Mouse (Mus musculus): ENCODE measurements around the gene Zscan4f. TPM values are rescaled to one million over a fixed set of nuclear protein-coding genes. Genes with fewer than 3 reads are reported as not detected.
"Not testable (repeated sequence)": the region's sequence is repeated elsewhere in the genome, so short reads cannot be mapped to it uniquely, and the experiment has no call there.

Gene Zscan4f
- not detected in 2 replicates for polyA plus RNA-seq (2015; fragmentation: Nextera tagmentation; extraction: Ambion mirVana)

DNA sequence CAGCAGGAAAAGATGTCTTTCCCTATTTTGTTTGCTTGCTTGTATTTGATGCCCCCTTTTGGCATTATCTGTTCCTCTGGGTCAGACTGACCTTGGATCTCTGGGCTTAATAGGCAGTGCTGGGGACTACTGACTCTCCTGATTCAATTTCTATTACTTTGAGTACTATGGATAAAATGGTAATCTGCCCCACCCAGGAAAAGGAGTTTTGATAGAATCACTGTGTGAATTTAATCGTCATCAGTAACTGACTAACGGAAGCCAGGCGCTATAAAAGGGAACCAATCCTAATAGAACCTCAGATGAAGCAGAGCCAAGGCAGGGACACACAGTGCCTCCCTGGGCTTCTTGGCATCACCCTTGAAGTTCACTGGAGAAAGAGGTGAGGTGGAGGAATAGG is at the start of gene Zscan4f:
Zscan4f (plus strand) TSS at position 301 of the 400 bp plus-strand sequence.
- 96% methylated on average over 3 of the region's 3 CpGs for WGBS
- not testable (repeated sequence) for ATAC-seq (replicated peaks); H3K4me3 ChIP-seq; H3K27ac ChIP-seq; H3K9me3 ChIP-seq; H3K4me2 ChIP-seq; H3K9ac ChIP-seq; H3K4me1 ChIP-seq; H3K36me3 ChIP-seq (replicated peaks); H3K27me3 ChIP-seq (replicated peaks)

DNA sequence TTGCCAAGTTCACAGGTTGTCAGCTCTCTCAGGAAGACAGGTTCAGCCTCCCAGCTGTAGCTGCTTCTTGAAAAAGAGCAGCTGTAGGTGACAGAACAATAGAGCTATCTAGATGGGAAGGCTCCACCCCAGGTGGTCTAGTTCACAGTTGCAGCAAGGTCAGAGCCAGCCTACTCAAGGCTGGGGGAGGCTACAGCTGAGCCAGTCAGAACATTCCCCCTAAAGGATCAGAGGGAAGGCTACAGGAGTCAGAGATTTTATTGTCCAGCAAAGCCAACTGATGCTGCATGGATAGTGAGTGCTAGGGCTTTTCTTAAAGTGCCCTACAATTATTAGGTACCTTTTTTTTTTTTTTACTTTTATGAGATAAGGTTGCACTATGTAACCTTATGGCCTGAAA is 13.1 kb upstream of the Zscan4f start:
- not testable (repeated sequence) for H3K4me3 ChIP-seq; H3K9ac ChIP-seq; ATAC-seq (replicated peaks); H3K9me3 ChIP-seq; H3K4me2 ChIP-seq; H3K36me3 ChIP-seq (replicated peaks); H3K27ac ChIP-seq; H3K4me1 ChIP-seq; H3K27me3 ChIP-seq (replicated peaks)

Small RNA genes within 50 kb of the gene (microRNA-seq; reads per million reads assigned to microRNA genes)
- gene Gm23087, result not detected

Other genes with a start within 250 kb of the Zscan4f start
- not detected in 2 replicates for gene Zscan4d, start 231.8 kb upstream of the Zscan4f start, polyA plus RNA-seq (2015; fragmentation: Nextera tagmentation; extraction: Ambion mirVana)
- gene Zscan4e, start 87.2 kb upstream of the Zscan4f start, polyA plus RNA-seq (2015; fragmentation: Nextera tagmentation; extraction: Ambion mirVana), result not detected in 2 replicates
- not detected in 2 replicates for gene Zscan4-ps2, start 116.4 kb downstream of the Zscan4f start, polyA plus RNA-seq (2015; fragmentation: Nextera tagmentation; extraction: Ambion mirVana)
- not detected in 2 replicates for gene Zscan4-ps3, start 211.4 kb downstream of the Zscan4f start, polyA plus RNA-seq (2015; fragmentation: Nextera tagmentation; extraction: Ambion mirVana)

Measured in midbrain, embryonic 15.5 days (tissue).